Comparison of ENCODE assay signal across 20 mouse cellular contexts in the genomic region with DNA sequence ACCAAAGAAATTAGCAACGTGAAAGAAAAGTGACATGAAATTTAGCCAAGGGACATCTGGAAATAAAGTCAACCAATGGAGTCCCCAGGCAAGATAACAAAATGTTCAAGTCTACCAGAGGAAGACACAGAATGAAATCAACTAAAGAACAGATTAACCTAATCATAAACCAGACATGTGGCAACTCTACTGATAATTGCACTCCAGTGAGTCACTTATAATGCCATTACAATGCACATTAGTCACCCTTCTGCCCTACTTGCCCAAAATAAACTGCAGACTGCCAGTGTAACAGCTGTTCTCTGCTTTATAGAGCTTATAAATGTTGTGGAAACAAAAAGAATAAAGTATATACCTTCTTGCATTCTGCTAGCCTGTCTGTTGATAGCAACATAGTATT.
DNase-seq lines count a peak whose midpoint lies in the region; ATAC-seq and TF ChIP-seq lines count a peak whose summit lies in the region.
"Had no signal": no experiment of that assay in that cellular context is flagged by ENCODE, and none has a peak within 500 bp of the region (broad histone marks: within the 10 kb centered on the region; RNA-seq: fewer than 3 reads in every experiment).

No protein-coding gene starts in this region.

- H3K4me2 ChIP-seq in hindbrain, postnatal 0 days (ENCODE audit: low read depth, low read length), result no peak overlapping the region
- H3K4me2 ChIP-seq in hindbrain, embryonic 11.5 days (replicated peaks; ENCODE audit: low read depth, low read length), result no peak overlapping the region
- H3K4me2 ChIP-seq in neural tube, embryonic 12.5 days (replicated peaks), result no peak overlapping the region
- H3K4me2 ChIP-seq in neural tube, embryonic 15.5 days, result no peak overlapping the region
- H3K4me2 ChIP-seq: hindbrain, embryonic 14.5 days had no signal

- H3K27ac ChIP-seq in hindbrain, postnatal 0 days, result no peak overlapping the region
- no peak overlapping the region for H3K27ac ChIP-seq in hindbrain, embryonic 11.5 days (ENCODE audit: low read depth, low read length)
- no peak overlapping the region for H3K27ac ChIP-seq in neural tube, embryonic 12.5 days
- no peak overlapping the region for H3K27ac ChIP-seq in neural tube, embryonic 15.5 days (replicated peaks)
- H3K27ac ChIP-seq: embryonic facial prominence, embryonic 10.5 days; gastrocnemius, adult 2 months; heart, embryonic 10.5 days; hindbrain, embryonic 14.5 days had no signal

- H3K27me3 ChIP-seq in hindbrain, postnatal 0 days (ENCODE audit: insufficient read depth, low read length), result no peaks in the 10 kb centered on the region
- H3K27me3 ChIP-seq in hindbrain, embryonic 11.5 days (ENCODE audit: control insufficient read depth, insufficient read depth, low read length), result no peaks in the 10 kb centered on the region
- H3K27me3 ChIP-seq in neural tube, embryonic 12.5 days (replicated peaks), result no peaks in the 10 kb centered on the region
- H3K27me3 ChIP-seq in neural tube, embryonic 15.5 days (replicated peaks), result no peaks in the 10 kb centered on the region

- WGBS in hindbrain, postnatal 0 days, result 54% methylated on average over 1 of the region's 1 CpGs
- 60% methylated on average over 1 of the region's 1 CpGs for WGBS in hindbrain, embryonic 11.5 days
- WGBS in neural tube, embryonic 12.5 days, result 69% methylated on average over 1 of the region's 1 CpGs
- 55% methylated on average over 1 of the region's 1 CpGs for WGBS in neural tube, embryonic 15.5 days

- no peak overlapping the region for H3K4me3 ChIP-seq in hindbrain, postnatal 0 days (ENCODE audit: low read length)
- H3K4me3 ChIP-seq in hindbrain, embryonic 11.5 days (ENCODE audit: low read depth, low read length), result no peak overlapping the region
- H3K4me3 ChIP-seq in neural tube, embryonic 12.5 days, result no peak overlapping the region
- no peak overlapping the region for H3K4me3 ChIP-seq in neural tube, embryonic 15.5 days (replicated peaks)
- H3K4me3 ChIP-seq: embryonic facial prominence, embryonic 10.5 days; gastrocnemius, adult 2 months; heart, embryonic 10.5 days had no signal

- ATAC-seq in hindbrain, postnatal 0 days, result no peak
- ATAC-seq in hindbrain, embryonic 11.5 days (ENCODE audit: low FRiP score), result no peak
- peak; percentile 44; the same call in 1 of the 2 replicates for ATAC-seq in neural tube, embryonic 12.5 days (ENCODE audit: low FRiP score, low read depth)
- no peak for ATAC-seq in neural tube, embryonic 15.5 days (ENCODE audit: low FRiP score)
- ATAC-seq: forebrain, embryonic 14.5 days; inflammation-experienced regulatory T-cells, adult 6 months had no signal

- no peak for TF ChIP-seq CTCF in hindbrain, postnatal 0 days (IDR thresholded peaks at IDR 0.05; ENCODE audit: low read depth)

- H3K36me3 ChIP-seq in hindbrain, postnatal 0 days (ENCODE audit: insufficient read depth, low read length), result no peaks in the 10 kb centered on the region
- no peaks in the 10 kb centered on the region for H3K36me3 ChIP-seq in hindbrain, embryonic 11.5 days (ENCODE audit: control insufficient read depth, insufficient read depth, low read length)
- no peaks in the 10 kb centered on the region for H3K36me3 ChIP-seq in neural tube, embryonic 12.5 days
- H3K36me3 ChIP-seq in neural tube, embryonic 15.5 days, result no peaks in the 10 kb centered on the region
- H3K36me3 ChIP-seq: embryonic facial prominence, embryonic 10.5 days; heart, embryonic 10.5 days had no signal

- peak; percentile 11 for DNase-seq in hindbrain, postnatal 0 days (ENCODE audit: low spot score)
- no peak for DNase-seq in hindbrain, embryonic 11.5 days (ENCODE audit: low spot score)
- peak; percentile 65 for DNase-seq in brain, adult 2 months (ENCODE audit: low read depth, low spot score)
- DNase-seq in retina, postnatal 1 day, result peak; percentile 34
- no peak for DNase-seq in cerebellum, postnatal 25 days
- DNase-seq in layer of hippocampus, postnatal 14 days (ENCODE audit: low spot score in 2 of 2), result no peak
- DNase-seq: adrenal gland, postnatal 10 days; cerebellum, adult 18-20 months; cerebellum, adult 9-11 months; gastrocnemius, adult 2 months; heart, adult 18-20 months; heart, postnatal 10 days; heart, postnatal 4 days had no signal

- no peaks in the 10 kb centered on the region for H3K4me1 ChIP-seq in hindbrain, postnatal 0 days (ENCODE audit: insufficient read depth, low read length)
- H3K4me1 ChIP-seq in hindbrain, embryonic 11.5 days (replicated peaks; ENCODE audit: control insufficient read depth, insufficient read depth, low read length), result no peaks in the 10 kb centered on the region
- no peaks in the 10 kb centered on the region for H3K4me1 ChIP-seq in neural tube, embryonic 12.5 days
- no peaks in the 10 kb centered on the region for H3K4me1 ChIP-seq in neural tube, embryonic 15.5 days
- H3K4me1 ChIP-seq: embryonic facial prominence, embryonic 10.5 days; heart, embryonic 10.5 days had no signal

- no peak overlapping the region for H3K9ac ChIP-seq in hindbrain, postnatal 0 days (replicated peaks; ENCODE audit: low read length)
- H3K9ac ChIP-seq in hindbrain, embryonic 11.5 days (ENCODE audit: low read depth, low read length), result no peak overlapping the region
- H3K9ac ChIP-seq in neural tube, embryonic 12.5 days, result no peak overlapping the region
- H3K9ac ChIP-seq in neural tube, embryonic 15.5 days (replicated peaks), result no peak overlapping the region
- H3K9ac ChIP-seq: hindbrain, embryonic 14.5 days had no signal

- no peaks in the 10 kb centered on the region for H3K9me3 ChIP-seq in hindbrain, postnatal 0 days (ENCODE audit: low read length)
- no peaks in the 10 kb centered on the region for H3K9me3 ChIP-seq in hindbrain, embryonic 11.5 days (ENCODE audit: control insufficient read depth, low read length)
- no peaks in the 10 kb centered on the region for H3K9me3 ChIP-seq in neural tube, embryonic 12.5 days
- no peaks in the 10 kb centered on the region for H3K9me3 ChIP-seq in neural tube, embryonic 15.5 days (replicated peaks)
- H3K9me3 ChIP-seq: embryonic facial prominence, embryonic 10.5 days; heart, embryonic 10.5 days had no signal

Comparison
In these comparisons a context has a peak if more than half of its experiments do, and no peak if none do; other contexts are left out.
1. DNase-seq: peak in hindbrain, postnatal 0 days (single experiment), brain, adult 2 months (single experiment) and retina, postnatal 1 day (single experiment); none in hindbrain, embryonic 11.5 days (single experiment), cerebellum, postnatal 25 days (0 of 2) and layer of hippocampus, postnatal 14 days (0 of 2).